Mouse (Mus musculus) CH12.LX (cell line): ENCODE data around the gene Dazl. TPM values are rescaled to one million over a fixed set of nuclear protein-coding genes. Genes with fewer than 3 reads are reported as not detected.

Experiments used
- DNase-seq: peaks from one replicate; pipeline ENCODE4 v3.0.0-alpha.2; 2013; ENCODE audit errors: extremely low read depth
- H3K27ac ChIP-seq: 2 replicates; pipeline ENCODE4 v1.5.1; 2012; ENCODE audit warnings: low read depth, mild to moderate bottlenecking, control low read depth, moderate library complexity; ENCODE audit not compliant: insufficient read depth
- H3K27me3 ChIP-seq: replicated peaks from 2 replicates; pipeline ENCODE3; 2012; ENCODE audit warnings: inconsistent platforms
- H3K36me3 ChIP-seq, 2 experiments: replicated peaks in 1 of 2; 2 replicates each; pipeline versions ENCODE3 to v1.6.1; 2012; ENCODE audit warnings: inconsistent platforms in 1 of 2, low read length in 1 of 2, mild to moderate bottlenecking in 1 of 2, mixed read lengths in 1 of 2, moderate library complexity in 1 of 2; ENCODE audit not compliant: control insufficient read depth in 1 of 2, insufficient read depth in 1 of 2
- H3K4me1 ChIP-seq, 2 experiments: 2 replicates each; pipeline ENCODE4 v1.6.1; 2012; ENCODE audit warnings: inconsistent platforms in 1 of 2, moderate library complexity in 1 of 2; ENCODE audit not compliant: insufficient read depth in 2 of 2, control insufficient read depth in 1 of 2
- H3K4me2 ChIP-seq: 2 replicates; pipeline ENCODE4 v1.6.1; 2012; ENCODE audit warnings: low read depth, mild to moderate bottlenecking, control low read depth; ENCODE audit not compliant: poor library complexity, insufficient read depth, severe bottlenecking
- H3K4me3 ChIP-seq, 3 experiments: fragments of 150-350 bp in 1 of 3; sonication (generic) in 1 of 3; replicated peaks in 1 of 3; 2 replicates each; pipeline versions ENCODE3 to v1.5.1; 2011 to 2012; ENCODE audit warnings: low read depth in 2 of 3, low read length in 2 of 3, mild to moderate bottlenecking in 2 of 3, moderate library complexity in 2 of 3, control low read depth in 1 of 3, improper control_type of control experiment in 1 of 3, inconsistent platforms in 1 of 3, mixed read lengths in 1 of 3; ENCODE audit not compliant: poor library complexity in 1 of 3
- H3K79me2 ChIP-seq: replicated peaks from 2 replicates; pipeline ENCODE4 v1.6.1; 2012; ENCODE audit warnings: mild to moderate bottlenecking, moderate library complexity; ENCODE audit not compliant: control insufficient read depth, poor library complexity, insufficient read depth, severe bottlenecking; ENCODE audit errors: extremely low read depth
- H3K9ac ChIP-seq: 2 replicates; pipeline ENCODE4 v1.6.1; 2012; ENCODE audit warnings: low read depth, mild to moderate bottlenecking, control low read depth, moderate library complexity; ENCODE audit not compliant: insufficient read depth
- H3K9me3 ChIP-seq: replicated peaks from 2 replicates; pipeline ENCODE3; 2012; ENCODE audit warnings: low read length, inconsistent platforms, mixed read lengths
- BHLHE40 ChIP-seq: IDR thresholded peaks from 2 replicates; pipeline ENCODE4 v1.6.1; 2011; ENCODE audit warnings: mild to moderate bottlenecking, low read depth, low read length, improper control_type of control experiment
- CHD1 ChIP-seq: IDR thresholded peaks from 2 replicates; pipeline ENCODE4 v1.6.1; 2012; ENCODE audit warnings: low read depth, low read length, improper control_type of control experiment, inconsistent platforms
- CHD2 ChIP-seq: IDR thresholded peaks from 2 replicates; pipeline ENCODE4 v1.6.1; 2011; ENCODE audit warnings: low read length, improper control_type of control experiment
- CTCF ChIP-seq, 2 experiments: IDR thresholded peaks in 1 of 2; conservative IDR thresholded peaks in 1 of 2; 2 replicates each; pipeline ENCODE4 v1.5.1; 2011 to 2012; ENCODE audit warnings: low read depth in 2 of 2, low read length in 2 of 2, improper control_type of control experiment in 1 of 2, inconsistent platforms in 1 of 2, mild to moderate bottlenecking in 1 of 2, moderate library complexity in 1 of 2
- ELF1 ChIP-seq: IDR thresholded peaks from 2 replicates; pipeline ENCODE4 v1.6.1; 2014; ENCODE audit warnings: low read depth, mild to moderate bottlenecking, inconsistent platforms, low read length, improper control_type of control experiment
- EP300 ChIP-seq: IDR thresholded peaks from 2 replicates; pipeline ENCODE4 v1.6.1; 2011; ENCODE audit warnings: low read length, improper control_type of control experiment
- ETS1 ChIP-seq: conservative IDR thresholded peaks from 2 replicates; pipeline ENCODE4 v1.6.1; 2012; ENCODE audit warnings: low read depth, mild to moderate bottlenecking, inconsistent platforms, low read length, improper control_type of control experiment, moderate library complexity
- HCFC1 ChIP-seq: IDR thresholded peaks from 2 replicates; pipeline ENCODE4 v1.6.1; 2012; ENCODE audit warnings: low read depth, mild to moderate bottlenecking, inconsistent platforms, low read length, improper control_type of control experiment
- IRF4 ChIP-seq: IDR thresholded peaks from 2 replicates; pipeline ENCODE4 v1.6.1; 2014; ENCODE audit warnings: low read depth, mild to moderate bottlenecking, inconsistent platforms, low read length, improper control_type of control experiment
- JUND ChIP-seq: conservative IDR thresholded peaks from 2 replicates; pipeline ENCODE4 v1.6.1; 2011; ENCODE audit warnings: low read depth, low read length, improper control_type of control experiment
- MAFK ChIP-seq: IDR thresholded peaks from 2 replicates; pipeline ENCODE4 v1.6.1; 2011; ENCODE audit warnings: low read length, improper control_type of control experiment; ENCODE audit not compliant: insufficient replicate concordance
- MAX ChIP-seq: IDR thresholded peaks from 2 replicates; pipeline ENCODE4 v1.6.1; 2011; ENCODE audit warnings: low read length, improper control_type of control experiment
- MAZ ChIP-seq: IDR thresholded peaks from 2 replicates; pipeline ENCODE4 v1.6.1; 2012; ENCODE audit warnings: low read depth, mild to moderate bottlenecking, inconsistent platforms, low read length, improper control_type of control experiment, moderate library complexity
- MEF2A ChIP-seq: IDR thresholded peaks from 2 replicates; pipeline ENCODE4 v1.6.1; 2014; ENCODE audit warnings: low read depth, mild to moderate bottlenecking, inconsistent platforms, low read length, improper control_type of control experiment, borderline replicate concordance
- MXI1 ChIP-seq: IDR thresholded peaks from 2 replicates; pipeline ENCODE4 v1.6.1; 2011; ENCODE audit warnings: mild to moderate bottlenecking, low read depth, low read length, improper control_type of control experiment
- MYC ChIP-seq: IDR thresholded peaks from 2 replicates; pipeline ENCODE4 v1.6.1; 2011; ENCODE audit warnings: low read depth, mild to moderate bottlenecking, improper control_type of control experiment, low read length
- NELFE ChIP-seq: IDR thresholded peaks from 2 replicates; pipeline ENCODE4 v1.6.1; 2011; ENCODE audit warnings: low read depth, low read length, improper control_type of control experiment
- POLR2A ChIP-seq: IDR thresholded peaks from 2 replicates; pipeline ENCODE4 v1.6.1; 2011; ENCODE audit warnings: low read depth, mild to moderate bottlenecking, improper control_type of control experiment, low read length
- RAD21 ChIP-seq: IDR thresholded peaks from 2 replicates; pipeline ENCODE4 v1.6.1; 2011; ENCODE audit warnings: low read depth, mild to moderate bottlenecking, low read length, improper control_type of control experiment, moderate library complexity
- RCOR1 ChIP-seq: conservative IDR thresholded peaks from 2 replicates; pipeline ENCODE4 v1.6.1; 2012; ENCODE audit warnings: low read depth, mild to moderate bottlenecking, inconsistent platforms, low read length, improper control_type of control experiment
- SIN3A ChIP-seq: IDR thresholded peaks from 2 replicates; pipeline ENCODE4 v1.6.1; 2012; ENCODE audit warnings: low read length, improper control_type of control experiment, inconsistent platforms
- TBP ChIP-seq: conservative IDR thresholded peaks from 2 replicates; pipeline ENCODE4 v1.6.1; 2011; ENCODE audit warnings: low read depth, low read length, improper control_type of control experiment
- USF1 ChIP-seq: IDR thresholded peaks from 2 replicates; pipeline ENCODE4 v1.6.1; 2014; ENCODE audit warnings: low read depth, mild to moderate bottlenecking, inconsistent platforms, low read length, improper control_type of control experiment
- ZC3H11A ChIP-seq: IDR thresholded peaks from 2 replicates; pipeline ENCODE4 v1.6.1; 2012; ENCODE audit warnings: low read depth, mild to moderate bottlenecking, inconsistent platforms, low read length, improper control_type of control experiment
- ZMIZ1 ChIP-seq: IDR thresholded peaks from 2 replicates; pipeline ENCODE4 v1.6.1; 2012; ENCODE audit warnings: low read depth, mild to moderate bottlenecking, inconsistent platforms, low read length, improper control_type of control experiment
- ZNF384 ChIP-seq: IDR thresholded peaks from 2 replicates; pipeline ENCODE4 v1.6.1; 2012; ENCODE audit warnings: low read depth, low read length, improper control_type of control experiment, inconsistent platforms
- dilution Hi-C: fragments of 300-500 bp; cut with MboI; formaldehyde crosslinking; loops from 2 replicates; pipeline ENCODE4 v1.14.3; 2020; ENCODE audit warnings: low sequenced_read_pairs; ENCODE audit not compliant: extremely low pct_unique_long_range_greater_than_20kb, extremely low pct_ligation_motif_present
- in situ Hi-C: fragments of 300-500 bp; cut with MboI; formaldehyde crosslinking; loops from 3 replicates; pipeline ENCODE4 v1.14.3; 2019; ENCODE audit warnings: low sequenced_read_pairs, low pct_ligation_motif_present, low pct_unique_long_range_greater_than_20kb, mixed read lengths
- polyA plus RNA-seq: library from polyadenylated mRNA; unstranded; fragments of >175 nt; gene quantifications from 2 replicates; pipeline ENCODE4 v1.2.1, GENCODE M21; 2012; ENCODE audit warnings: low read depth; ENCODE audit not compliant: insufficient read length
- total RNA-seq, 2 experiments: library from RNA; depleted of rRNA; stranded (reverse); fragments of 300-350 nt in 1 of 2; fragments of >200 nt in 1 of 2; gene quantifications; 2 replicates each; pipeline ENCODE4 v1.2.3; 2012 to 2014

Gene Dazl
- total and polyA plus RNA-seq, 3 experiments, result 0.09 TPM; not detected in 2

DNA sequence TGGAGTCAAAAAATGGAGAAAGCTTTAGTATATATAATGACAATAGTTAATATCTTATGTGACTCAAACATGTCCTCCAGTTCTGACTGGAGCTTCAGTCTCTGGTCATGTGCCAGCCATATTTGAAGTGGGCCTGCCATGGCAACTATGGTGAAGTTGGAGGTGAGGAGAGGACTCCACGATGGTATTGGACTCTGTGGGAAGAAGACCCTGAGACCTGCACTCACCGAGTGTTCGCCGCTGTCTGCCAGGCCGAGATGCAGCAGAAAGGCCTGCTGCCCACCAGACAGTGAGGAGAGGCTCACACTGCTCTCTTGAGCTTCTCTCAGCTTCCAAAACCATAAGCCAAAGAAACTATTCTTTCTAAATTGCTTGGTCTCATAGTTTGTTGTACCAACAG, 59.5 kb downstream of the Dazl start (continued):
- no peak for TF ChIP-seq USF1

DNA sequence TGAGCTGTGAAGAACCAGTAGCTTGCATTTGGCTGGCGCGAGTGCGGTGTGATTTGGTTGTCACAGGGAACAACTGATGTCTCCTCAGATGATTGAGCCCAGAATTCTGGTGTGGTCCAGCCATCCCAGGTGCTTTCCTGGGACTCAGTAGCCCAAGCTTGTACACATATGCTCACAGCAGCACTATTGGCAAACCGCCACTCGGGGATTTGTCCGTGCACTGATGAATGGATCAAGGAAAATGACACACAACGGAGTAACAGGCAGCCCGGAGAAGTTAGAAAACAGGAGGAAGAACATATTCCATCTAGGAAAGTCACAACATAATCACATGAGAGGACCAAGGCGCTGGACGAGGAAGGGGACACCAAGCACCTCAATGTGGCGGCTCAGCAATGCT, 60.6 kb downstream of the Dazl start:
- H3K36me3 ChIP-seq, result no peaks in the 10 kb centered on the region
- no peak overlapping the region for H3K4me3 ChIP-seq
- DNase-seq, result no peak
- no peaks in the 10 kb centered on the region for H3K9me3 ChIP-seq
- dilution Hi-C loops, result no loop called here
- no peak overlapping the region for H3K4me2 ChIP-seq
- H3K4me1 ChIP-seq, result peaks cover 8 to 25% of the 10 kb centered on the region in 2 experiments
- TF ChIP-seq RAD21 (no peak), JUND (no peak), MAZ (no peak), POLR2A (no peak), USF1 (no peak), ELF1 (no peak), MYC (no peak)
- in situ Hi-C loops, result no loop called here
- H3K27me3 ChIP-seq, result no peaks in the 10 kb centered on the region
- no peak overlapping the region for H3K9ac ChIP-seq
- H3K27ac ChIP-seq, result no peak overlapping the region
- no peaks in the 10 kb centered on the region for H3K79me2 ChIP-seq

GRCm38 (mm10) chr17:50231206-50231605, 62.2 kb downstream of the Dazl start:
- no peak for DNase-seq
- Histone ChIP-seq H3K4me1 (peaks cover 5 to 13% of the 10 kb centered on the region in 2 experiments), H3K27me3 (no peaks in the 10 kb centered on the region), H3K36me3 (no peaks in the 10 kb centered on the region), H3K27ac (no peak overlapping the region), H3K4me3 (no peak overlapping the region), H3K79me2 (no peaks in the 10 kb centered on the region), H3K4me2 (no peak overlapping the region), H3K9ac (no peak overlapping the region), H3K9me3 (no peaks in the 10 kb centered on the region)
- TF ChIP-seq EP300, result no peak
- no peak for TF ChIP-seq ZC3H11A
- TF ChIP-seq SIN3A, result no peak
- in situ Hi-C loops (no loop called here), dilution Hi-C loops (no loop called here)

- H3K9ac ChIP-seq, result no peak overlapping the region
- no peaks in the 10 kb centered on the region for H3K36me3 ChIP-seq
- TF ChIP-seq RCOR1 (no peak), TBP (no peak), MAX (no peak), RAD21 (no peak), MXI1 (no peak), MEF2A (no peak), IRF4 (no peak), ZC3H11A (no peak), ETS1 (no peak), CHD1 (no peak), ELF1 (no peak), ZMIZ1 (no peak), ZNF384 (no peak), CHD2 (no peak), HCFC1 (no peak), CTCF (conservative IDR thresholded peaks at IDR 0.05 in 1 of 2, IDR thresholded peaks at IDR 0.05 in 1 of 2; ENCODE audit: low read depth in 2 of 2, low read length in 2 of 2) (no peak), MAFK (no peak), USF1 (no peak), NELFE (no peak), BHLHE40 (no peak)
- H3K4me3 ChIP-seq, result no peak overlapping the region
- dilution Hi-C loops (no loop called here), in situ Hi-C loops (no loop called here)
- no peaks in the 10 kb centered on the region for H3K9me3 ChIP-seq
- DNase-seq, result no peak
- H3K79me2 ChIP-seq, result no peaks in the 10 kb centered on the region
- H3K27ac ChIP-seq, result no peak overlapping the region
- H3K4me2 ChIP-seq, result no peak overlapping the region
- H3K27me3 ChIP-seq, result no peaks in the 10 kb centered on the region
- H3K4me1 ChIP-seq, result peaks cover 0 to 8% of the 10 kb centered on the region in 2 experiments; a peak in 2 of 4 replicates
These were observed 63.9 kb downstream of the Dazl start for GRCm38 (mm10) chr17:50229534-50229933.
